Mouse (Mus musculus) liver, adult 2 months (tissue): ENCODE measurements around the gene Praf2.

Experiments used
- CTCF ChIP-seq: fragments of 200-500 bp; IDR thresholded peaks from 2 replicates; pipeline ENCODE4 v1.5.1; 2011; ENCODE audit warnings: low read depth, low read length, control low read depth
- POLR2A ChIP-seq: fragments of 200-500 bp; IDR thresholded peaks from 2 replicates; pipeline ENCODE4 v1.6.1; 2011; ENCODE audit warnings: low read length, control low read depth; ENCODE audit not compliant: insufficient read depth; ENCODE audit errors: extremely low read depth

GRCm38 (mm10) chrX:7728215-7728921, at the start of gene Praf2:
- TF ChIP-seq POLR2A (no peak), CTCF (no peak)
